Mouse (Mus musculus) subcutaneous adipose tissue, adult 2 months (tissue): ENCODE data around the gene Olfr1512. TPM values are rescaled to one million over a fixed set of nuclear protein-coding genes. Genes with fewer than 3 reads are reported as not detected.

Experiments
- polyA plus RNA-seq: library from polyadenylated mRNA; depleted of rRNA; stranded (reverse); fragments of >200 nt; gene quantifications from 2 replicates; pipeline ENCODE4 v1.2.3, GENCODE M21; 2012; ENCODE audit warnings: low replicate concordance; rRNA removed

The Olfr1512 gene
- not detected in 2 replicates for polyA plus RNA-seq

GRCm38 (mm10) chr14:52379068-52379467 lies at the start of gene Olfr1512:
Gene Olfr1512 (minus strand): TSS chr14:52379168.

DNA sequence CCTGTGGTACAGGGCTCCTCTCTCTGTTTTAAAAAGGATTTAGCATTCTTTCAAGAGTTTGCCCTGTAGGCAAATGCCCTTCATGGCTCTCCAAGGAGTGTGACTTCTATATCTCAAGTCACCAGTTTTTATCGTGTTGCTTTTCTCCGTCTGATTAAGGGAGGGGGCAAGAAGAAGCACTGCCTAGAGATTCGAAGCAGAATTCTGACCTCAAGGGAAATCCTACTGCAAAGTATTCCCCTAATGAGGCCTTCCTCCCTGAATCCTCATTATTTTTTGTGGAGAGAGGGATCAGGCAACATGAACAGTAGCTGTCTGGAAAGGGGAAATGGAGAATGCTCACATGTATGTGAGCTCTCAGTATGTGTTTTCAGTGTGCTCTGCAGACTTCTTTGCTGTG lies 35.3 kb upstream of the Olfr1512 start, which contains the start of gene Olfr1510:
Olfr1510 (minus strand) TSS at position 101 of the 400 bp plus-strand sequence.

DNA sequence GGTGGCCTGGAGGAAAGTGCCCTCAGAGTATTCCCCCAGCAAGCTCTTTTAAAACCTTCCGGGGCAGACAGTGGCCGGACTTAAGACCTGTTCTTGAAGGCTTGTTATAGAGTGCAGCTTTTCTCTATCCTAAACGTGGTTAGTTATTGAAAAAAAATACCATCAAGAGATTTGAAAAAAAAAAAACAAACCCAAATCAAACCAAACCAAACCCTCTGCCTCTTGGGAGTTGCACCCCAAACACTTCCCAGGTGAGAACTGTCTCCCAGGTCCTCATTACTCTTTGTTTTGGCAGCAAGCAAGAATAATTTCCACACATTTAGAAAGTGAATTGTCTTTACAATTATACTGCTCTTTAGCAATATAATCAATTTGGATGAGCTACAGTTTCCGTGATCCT lies 18.3 kb upstream of the Olfr1512 start, which contains the start of gene Olfr1511:
Olfr1511 (minus strand) TSS at position 101 of the 400 bp plus-strand sequence.

DNA sequence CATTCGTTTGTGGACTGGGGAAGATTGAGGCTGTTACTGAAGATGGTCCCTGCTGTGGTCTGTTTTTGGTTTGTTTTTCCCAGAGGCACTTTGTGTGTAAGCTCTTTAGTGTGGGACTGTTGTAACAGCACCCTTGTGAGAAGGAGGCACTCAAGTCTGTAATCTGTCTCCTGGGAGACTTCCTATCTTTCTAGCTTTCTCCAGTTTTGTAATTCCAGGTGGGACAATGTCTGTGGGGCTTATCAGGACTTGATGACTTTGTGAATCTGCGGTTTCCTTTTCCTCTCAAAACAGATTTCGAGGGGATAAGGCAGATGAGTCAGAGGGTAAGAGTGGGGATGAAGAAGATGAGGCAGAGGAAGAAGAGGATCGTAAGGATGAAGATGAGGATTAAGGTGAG lies 22.7 kb downstream of the Olfr1512 start, which contains the start of gene Olfr1513:
Olfr1513 (minus strand) TSS at position 101 of the 400 bp plus-strand sequence.

GRCm38 (mm10) chr14:52327910-52328812 lies 50.8 kb downstream of the Olfr1512 start, which contains the start of gene Sall2:
Gene Sall2 (minus strand): TSS chr14:52328762.

Other genes starting within 250 kb of the Olfr1512 start
- 8.7 and 17.8 TPM in 2 replicates for gene Supt16, start 181.8 kb downstream of the Olfr1512 start, polyA plus RNA-seq
- gene Chd8, start 121.4 kb downstream of the Olfr1512 start, polyA plus RNA-seq: 26.5 and 40.1 TPM in 2 replicates
- 31.8 and 44.0 TPM in 2 replicates for gene Tox4, start 100.0 kb downstream of the Olfr1512 start, polyA plus RNA-seq
- 16.9 and 18.2 TPM in 2 replicates for gene Rab2b, start 99.6 kb downstream of the Olfr1512 start, polyA plus RNA-seq
- gene Mettl3, start 74.0 kb downstream of the Olfr1512 start, polyA plus RNA-seq: 16.8 and 29.3 TPM in 2 replicates
- 2.9 and 15.6 TPM in 2 replicates for gene Sall2, start 50.4 kb downstream of the Olfr1512 start, polyA plus RNA-seq
- gene Olfr1513, start 22.8 kb downstream of the Olfr1512 start, polyA plus RNA-seq: not detected in 2 replicates
- not detected in 2 replicates for gene Olfr1511, start 18.2 kb upstream of the Olfr1512 start, polyA plus RNA-seq
- not detected in 2 replicates for gene Olfr1510, start 35.2 kb upstream of the Olfr1512 start, polyA plus RNA-seq
- gene Olfr1509, start 63.8 kb upstream of the Olfr1512 start, polyA plus RNA-seq: not detected in 2 replicates
- gene Olfr1508, start 88.3 kb upstream of the Olfr1512 start, polyA plus RNA-seq: 0.03 TPM in 1 of 2 replicates, not detected in the other
- gene Olfr1507, start 116.6 kb upstream of the Olfr1512 start, polyA plus RNA-seq: not detected in 2 replicates